Mouse (Mus musculus) layer of hippocampus, adult 18-20 months (tissue): ENCODE data around the gene Dusp22. TPM values are rescaled to one million over a fixed set of nuclear protein-coding genes. Genes with fewer than 3 reads are reported as not detected.

Source experiments
- DNase-seq, 2 experiments: peaks; one replicate each; pipeline ENCODE4 v3.0.0; 2022; ENCODE audit warnings: low spot score in 2 of 2
- total RNA-seq, 2 experiments: library from RNA; stranded (reverse); gene quantifications; 2 replicates each; pipeline ENCODE4 v1.2.3; 2021

Gene Dusp22
- total RNA-seq, 2 experiments from 2014 or later, result 23.7 to 25.6 TPM

GRCm38 (mm10) chr13:30749021-30749556, 89.3 kb downstream of the Dusp22 start, which contains the start of gene Irf4:
Gene Irf4, plus strand, starts transcription at chr13:30749226.
- DNase-seq, result no peak

DNA sequence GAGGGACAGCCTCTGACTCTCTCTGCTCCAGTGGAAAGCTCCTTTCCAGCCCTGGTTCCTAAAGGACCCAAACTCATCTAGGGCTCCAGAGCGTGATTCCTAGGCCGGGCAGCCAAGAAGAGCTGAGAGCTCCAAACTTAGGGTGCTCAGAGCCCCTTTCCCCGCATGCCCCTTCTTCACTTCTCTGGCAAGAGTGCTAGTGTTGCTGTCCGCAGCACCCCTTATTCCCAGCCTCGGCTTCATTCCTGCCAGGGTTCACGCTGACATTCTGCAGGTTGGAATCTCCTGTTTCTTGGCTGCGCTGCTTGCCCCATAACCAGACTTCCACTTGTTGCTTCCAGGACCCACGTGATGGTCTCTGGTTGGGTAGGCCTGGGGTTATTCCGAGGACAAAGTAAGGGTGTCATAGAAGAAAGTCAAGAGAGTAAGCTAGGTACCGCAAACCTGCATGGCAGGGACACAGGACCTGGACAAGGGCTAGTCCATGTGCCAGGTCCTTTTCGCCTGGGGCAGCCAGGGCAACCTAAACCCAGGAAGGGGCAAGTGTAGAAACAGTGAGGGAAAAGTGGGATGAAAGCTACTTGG, 89.8 kb downstream of the Dusp22 start:
- DNase-seq, result no peak

GRCm38 (mm10) chr13:30750461-30751303, 90.9 kb downstream of the Dusp22 start:
- DNase-seq, result no peak

DNA sequence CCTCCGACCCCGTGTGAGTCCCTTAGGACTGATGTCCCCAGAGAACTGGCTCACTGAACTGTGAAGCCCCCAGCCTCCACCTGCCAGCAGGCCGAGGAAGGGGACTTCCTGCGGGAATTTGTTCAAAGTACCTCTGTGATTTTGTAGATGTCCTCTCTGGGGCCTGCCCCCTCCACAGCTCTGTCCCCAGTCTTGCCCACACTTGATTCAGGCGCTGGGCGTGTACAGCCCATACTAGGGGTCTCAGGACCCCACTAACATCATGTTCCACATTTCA, 91.4 kb downstream of the Dusp22 start:
- DNase-seq, result no peak

DNA sequence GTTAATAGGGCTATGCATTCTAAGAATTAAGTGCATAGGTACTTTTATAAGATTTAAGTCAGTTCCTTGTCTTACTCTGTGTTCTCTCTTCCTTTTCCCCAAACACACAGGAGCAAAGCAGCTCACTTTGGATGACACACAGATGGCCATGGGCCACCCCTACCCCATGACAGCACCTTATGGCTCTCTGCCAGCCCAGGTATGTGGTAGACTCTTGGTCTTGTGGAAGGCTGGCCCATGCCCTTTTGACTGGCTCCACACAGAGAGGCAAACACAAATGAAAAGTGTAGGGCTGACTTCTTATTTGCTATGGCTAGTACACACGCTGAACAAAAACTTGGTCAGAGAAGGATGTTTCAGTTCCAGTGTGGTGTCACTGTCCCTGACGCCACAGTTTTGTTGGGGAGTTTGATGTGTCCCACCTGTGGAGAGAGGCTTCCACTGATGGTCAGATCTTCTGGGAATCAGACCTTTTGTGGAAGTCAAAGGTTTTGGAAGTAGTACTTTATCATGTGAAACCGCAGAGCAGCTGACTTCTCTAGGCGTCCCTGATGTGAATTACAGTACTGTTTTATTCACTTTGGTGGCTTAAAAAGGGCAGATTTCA, 92.9 kb downstream of the Dusp22 start:
- DNase-seq, result no peak

- DNase-seq, result no peak
Observed at GRCm38 (mm10) chr13:30753441-30753840, 93.6 kb downstream of the Dusp22 start.

DNA sequence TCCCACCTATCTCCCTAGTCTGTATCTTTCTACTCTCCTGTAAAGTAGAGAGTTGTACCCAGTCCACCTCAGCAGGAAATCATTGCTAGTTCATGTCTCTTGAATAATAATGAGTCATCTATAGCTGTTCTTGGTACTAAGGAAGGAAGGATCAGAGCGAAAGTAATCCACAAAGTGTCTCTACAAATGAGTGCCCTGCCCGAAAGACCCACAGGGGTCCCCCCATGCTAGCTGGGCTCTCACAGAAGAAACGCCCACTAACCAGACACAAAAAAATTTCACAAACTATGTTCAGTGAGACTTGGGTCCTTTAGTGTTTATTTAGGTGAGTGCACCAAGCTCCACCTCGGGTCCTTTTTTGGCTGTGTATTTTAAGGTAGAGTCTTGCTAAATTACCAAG, 94.3 kb downstream of the Dusp22 start:
- no peak for DNase-seq

GRCm38 (mm10) chr13:30754825-30755476, 95.2 kb downstream of the Dusp22 start:
- no peak for DNase-seq

DNA sequence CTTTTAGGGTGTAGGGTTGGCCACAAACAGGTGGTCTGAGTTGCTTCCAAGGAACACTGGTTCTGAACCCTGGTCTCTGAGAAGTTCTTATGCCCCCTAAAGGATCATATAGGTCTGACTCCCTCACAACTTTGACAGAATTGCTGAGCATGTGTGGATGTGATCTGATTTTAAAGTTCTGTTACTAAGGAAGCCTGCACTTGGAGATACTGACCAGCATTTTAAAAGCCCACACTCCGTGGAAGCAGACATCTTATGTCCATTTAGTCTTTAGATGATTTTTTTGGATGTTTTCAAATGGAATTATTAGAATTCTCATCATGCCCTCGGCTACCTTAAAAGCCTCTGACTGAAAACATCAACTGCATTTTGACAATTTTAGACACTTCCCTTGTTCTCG, 95.8 kb downstream of the Dusp22 start:
- no peak for DNase-seq

DNA sequence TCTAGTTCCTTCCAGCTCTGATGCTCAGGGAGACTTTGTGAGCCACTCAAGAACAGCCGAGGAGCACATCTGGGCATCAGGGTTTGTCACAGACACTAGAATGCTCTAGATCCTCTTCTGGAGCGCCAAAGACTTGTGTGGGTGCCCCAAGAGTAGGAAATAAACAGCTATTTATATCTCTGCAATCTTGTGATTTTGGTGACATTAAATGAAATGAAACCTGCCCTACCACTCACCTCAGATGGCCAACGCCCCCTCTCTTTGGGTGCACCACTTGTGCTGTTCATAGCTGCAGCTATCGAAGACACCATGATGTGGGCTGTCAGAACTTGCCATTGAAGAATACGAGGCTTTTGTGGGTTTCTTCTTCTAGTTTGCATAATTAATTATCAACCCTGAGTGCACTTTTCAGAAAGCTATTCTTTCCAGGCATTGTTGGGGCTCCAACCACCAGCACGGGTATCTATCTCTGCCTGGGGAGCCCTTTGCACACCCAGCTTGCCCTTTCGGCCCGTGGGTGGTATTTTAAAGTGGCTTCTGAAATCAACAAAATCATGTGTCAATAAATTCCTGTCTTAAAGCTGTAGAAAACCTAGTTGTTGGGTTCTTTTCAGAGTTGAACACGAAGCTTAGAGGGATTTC, 96.3 kb downstream of the Dusp22 start:
- DNase-seq, result no peak

- no peak for DNase-seq
Observed at GRCm38 (mm10) chr13:30757264-30757900, 97.6 kb downstream of the Dusp22 start.

DNA sequence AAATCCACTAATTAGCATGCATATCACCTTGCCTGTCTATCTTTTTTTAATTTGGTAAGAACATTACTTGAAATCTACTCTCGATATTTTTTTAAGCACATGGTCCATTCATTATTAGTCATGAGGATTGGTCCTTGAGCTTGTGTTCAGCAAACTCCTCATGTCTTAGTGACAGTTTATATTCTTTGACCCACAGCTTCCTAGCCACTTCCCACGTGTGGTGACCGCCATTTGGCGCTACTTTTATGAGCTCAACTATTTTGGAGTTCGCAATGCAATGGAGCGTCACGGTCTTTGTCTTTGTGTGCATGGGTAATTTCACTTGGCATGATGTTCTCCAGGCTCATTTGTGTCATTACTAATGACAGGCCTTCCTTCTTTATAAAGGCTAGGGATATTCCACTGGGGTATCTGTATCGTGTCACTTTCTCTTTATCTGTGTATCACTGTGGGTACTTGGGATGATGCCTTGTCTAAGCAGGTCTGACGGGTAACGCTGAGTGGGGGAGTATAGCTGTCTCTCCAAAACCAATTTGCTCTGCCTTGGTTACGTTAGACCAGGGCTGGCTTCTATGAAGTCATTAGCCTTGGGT, 99.1 kb downstream of the Dusp22 start:
- no peak for DNase-seq

GRCm38 (mm10) chr13:30760374-30761090, 100.7 kb downstream of the Dusp22 start:
- DNase-seq, result no peak

Other genes with a start within 250 kb of the Dusp22 start
- 100 to 1,000 TPM; 152 to 156 TPM for gene Uqcrfs1, start 114.6 kb upstream of the Dusp22 start, total RNA-seq
- gene Irf4, start 89.2 kb downstream of the Dusp22 start, total RNA-seq, result under 1 TPM; 0.22 to 0.43 TPM